Mouse (Mus musculus): Measurements from ENCODE around the gene Pla2g16. TPM values are rescaled to one million over a fixed set of nuclear protein-coding genes. Genes with fewer than 3 reads are reported as not detected.

Gene Pla2g16
- polyA plus RNA-seq, 1 experiment from 2014 or later, result 3.0 TPM

DNA sequence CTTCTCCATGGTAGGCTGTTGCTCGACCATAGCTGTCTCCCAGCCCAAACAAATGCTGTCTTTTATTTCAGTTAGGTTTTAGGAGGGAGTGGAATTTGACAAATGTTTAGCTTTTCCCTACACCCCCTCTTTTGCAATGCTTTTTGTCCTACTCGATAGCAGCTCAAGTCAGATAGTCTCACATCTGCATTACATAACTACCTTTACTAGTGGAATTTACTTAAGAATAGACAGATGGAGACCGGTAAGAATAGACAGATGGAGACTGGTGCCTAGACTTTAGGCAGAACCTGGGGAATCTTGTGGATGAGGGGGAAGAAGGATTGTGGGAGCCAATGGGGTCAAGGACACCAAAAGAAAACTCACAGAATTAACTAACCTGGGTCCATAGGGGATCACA, 26.3 kb downstream of the Pla2g16 start:
- Histone ChIP-seq H3K27ac (no peak overlapping the region), H3K36me3 (ENCODE audit: inconsistent target) (no peaks in the 10 kb centered on the region), H3K79me2 (ENCODE audit: inconsistent target) (no peaks in the 10 kb centered on the region), H3K4me3 (ENCODE audit: inconsistent target) (no peak overlapping the region)
- WGBS (ENCODE audit: missing documents), result 93% methylated on average over 2 of the region's 3 CpGs

- Histone ChIP-seq H3K79me2 (ENCODE audit: inconsistent target) (no peaks in the 10 kb centered on the region), H3K27ac (no peak overlapping the region), H3K4me3 (ENCODE audit: inconsistent target) (no peak overlapping the region), H3K36me3 (ENCODE audit: inconsistent target) (no peaks in the 10 kb centered on the region)
- WGBS (ENCODE audit: missing documents), result 95% methylated on average over 8 of the region's 8 CpGs
Observed at GRCm38 (mm10) chr19:7585279-7585678, 28.0 kb downstream of the Pla2g16 start.

- H3K79me2 ChIP-seq (ENCODE audit: inconsistent target), result no peaks in the 10 kb centered on the region
- H3K27ac ChIP-seq, result no peak overlapping the region
- WGBS (ENCODE audit: missing documents), result 94% methylated on average over 6 of the region's 6 CpGs
- H3K4me3 ChIP-seq (ENCODE audit: inconsistent target), result no peak overlapping the region
- H3K36me3 ChIP-seq (ENCODE audit: inconsistent target), result no peaks in the 10 kb centered on the region
Observed at GRCm38 (mm10) chr19:7585764-7586163, 28.5 kb downstream of the Pla2g16 start.

- Histone ChIP-seq H3K4me3 (ENCODE audit: inconsistent target) (no peak overlapping the region), H3K36me3 (ENCODE audit: inconsistent target) (no peaks in the 10 kb centered on the region), H3K27ac (no peak overlapping the region), H3K79me2 (ENCODE audit: inconsistent target) (no peaks in the 10 kb centered on the region)
Observed at GRCm38 (mm10) chr19:7590795-7591194, 33.5 kb downstream of the Pla2g16 start.

- no peak overlapping the region for H3K27ac ChIP-seq
- WGBS (ENCODE audit: missing documents), result 70% methylated on average over 3 of the region's 3 CpGs
- H3K79me2 ChIP-seq (ENCODE audit: inconsistent target), result no peaks in the 10 kb centered on the region
- no peak overlapping the region for H3K4me3 ChIP-seq (ENCODE audit: inconsistent target)
- H3K36me3 ChIP-seq (ENCODE audit: inconsistent target), result no peaks in the 10 kb centered on the region
Observed at GRCm38 (mm10) chr19:7592018-7592417, 34.8 kb downstream of the Pla2g16 start.

DNA sequence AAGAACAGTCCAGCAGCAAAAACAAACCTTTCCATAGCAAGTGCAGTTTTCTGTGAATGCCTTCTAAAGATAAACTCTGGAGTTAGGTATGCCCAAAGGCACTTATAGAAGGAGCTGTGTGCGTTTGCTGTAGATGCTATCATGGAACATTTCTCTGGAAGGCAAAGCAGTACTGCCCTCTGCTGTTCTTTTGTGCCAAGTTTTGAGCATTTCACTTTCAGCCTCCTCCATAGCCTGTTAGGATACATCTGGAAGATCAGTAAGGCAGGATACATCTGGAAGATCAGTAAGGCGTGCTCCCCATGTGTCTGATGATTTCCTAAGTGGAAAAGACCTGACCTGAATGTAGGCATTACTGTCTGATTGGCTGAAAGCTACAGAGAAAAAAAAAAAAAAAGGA, 38.3 kb downstream of the Pla2g16 start:
- Histone ChIP-seq H3K4me3 (ENCODE audit: inconsistent target) (no peak overlapping the region), H3K27ac (no peak overlapping the region), H3K36me3 (ENCODE audit: inconsistent target) (no peaks in the 10 kb centered on the region), H3K79me2 (ENCODE audit: inconsistent target) (no peaks in the 10 kb centered on the region)
- WGBS (ENCODE audit: missing documents), result 13% methylated on average over 2 of the region's 2 CpGs

- no peak overlapping the region for H3K4me3 ChIP-seq (ENCODE audit: inconsistent target)
- H3K36me3 ChIP-seq (ENCODE audit: inconsistent target), result no peaks in the 10 kb centered on the region
- no peak overlapping the region for H3K27ac ChIP-seq
- WGBS (ENCODE audit: missing documents), result 27% methylated on average over 4 of the region's 4 CpGs
- no peaks in the 10 kb centered on the region for H3K79me2 ChIP-seq (ENCODE audit: inconsistent target)
Observed at GRCm38 (mm10) chr19:7598481-7598880, 41.2 kb downstream of the Pla2g16 start.

GRCm38 (mm10) chr19:7601551-7601950, 44.3 kb downstream of the Pla2g16 start:
- 83% methylated on average over 3 of the region's 4 CpGs for WGBS (ENCODE audit: missing documents)
- H3K4me3 ChIP-seq (ENCODE audit: inconsistent target), result no peak overlapping the region
- no peaks in the 10 kb centered on the region for H3K36me3 ChIP-seq (ENCODE audit: inconsistent target)
- H3K79me2 ChIP-seq (ENCODE audit: inconsistent target), result no peaks in the 10 kb centered on the region
- no peak overlapping the region for H3K27ac ChIP-seq

DNA sequence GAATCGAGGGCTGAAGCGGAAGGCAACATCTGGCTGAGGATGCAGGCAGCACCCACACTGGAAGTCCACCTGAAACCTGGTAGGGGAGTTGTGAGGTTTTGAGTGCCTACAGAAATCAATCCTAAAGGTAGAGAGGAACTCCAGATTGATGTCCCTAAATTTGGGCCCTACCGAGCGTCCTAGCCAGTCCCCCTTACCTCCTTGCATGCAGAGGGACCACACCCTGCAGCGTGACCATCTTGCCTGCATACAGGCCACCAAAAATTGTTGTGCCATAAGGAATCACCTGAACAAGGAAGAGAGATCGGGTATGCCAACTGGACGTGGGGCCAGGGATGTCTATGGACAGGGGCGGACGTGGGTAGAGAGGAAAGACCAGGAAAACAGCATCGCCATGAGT, 46.8 kb downstream of the Pla2g16 start:
- WGBS (ENCODE audit: missing documents), result 93% methylated on average over 10 of the region's 10 CpGs
- H3K4me3 ChIP-seq (ENCODE audit: inconsistent target), result no peak overlapping the region
- H3K79me2 ChIP-seq (ENCODE audit: inconsistent target), result no peaks in the 10 kb centered on the region
- H3K27ac ChIP-seq, result no peak overlapping the region
- no peaks in the 10 kb centered on the region for H3K36me3 ChIP-seq (ENCODE audit: inconsistent target)

DNA sequence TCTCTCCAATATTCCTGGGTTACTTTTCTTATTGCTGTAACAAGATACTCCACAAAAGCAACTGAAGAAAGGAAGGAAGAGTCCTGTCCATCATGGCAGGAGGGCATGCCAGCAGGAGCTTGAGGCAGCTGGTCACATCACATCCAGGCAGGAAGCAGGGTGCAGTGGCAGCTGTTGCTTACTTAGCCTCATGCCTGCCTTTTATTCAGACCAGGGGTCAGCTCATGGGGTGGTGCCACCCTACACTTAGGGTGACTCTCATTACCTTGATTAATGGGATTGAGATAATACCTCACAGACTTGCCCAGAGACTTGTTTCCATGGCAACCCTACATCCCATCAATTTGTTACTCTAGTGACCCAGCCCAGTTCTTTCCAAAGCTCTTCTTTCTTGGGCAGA, 47.8 kb downstream of the Pla2g16 start:
- Histone ChIP-seq H3K79me2 (ENCODE audit: inconsistent target) (no peaks in the 10 kb centered on the region), H3K27ac (no peak overlapping the region), H3K4me3 (ENCODE audit: inconsistent target) (no peak overlapping the region)

GRCm38 (mm10) chr19:7605930-7606783, 48.9 kb downstream of the Pla2g16 start:
- Histone ChIP-seq H3K4me3 (ENCODE audit: inconsistent target) (no peak overlapping the region), H3K79me2 (ENCODE audit: inconsistent target) (no peaks in the 10 kb centered on the region), H3K36me3 (ENCODE audit: inconsistent target) (no peaks in the 10 kb centered on the region), H3K27ac (no peak overlapping the region)
- 19% methylated on average over 13 of the region's 15 CpGs for WGBS (ENCODE audit: missing documents)

More for the DNA sequence above, 47.8 kb downstream of the Pla2g16 start:
- no peaks in the 10 kb centered on the region for H3K36me3 ChIP-seq (ENCODE audit: inconsistent target)

DNA sequence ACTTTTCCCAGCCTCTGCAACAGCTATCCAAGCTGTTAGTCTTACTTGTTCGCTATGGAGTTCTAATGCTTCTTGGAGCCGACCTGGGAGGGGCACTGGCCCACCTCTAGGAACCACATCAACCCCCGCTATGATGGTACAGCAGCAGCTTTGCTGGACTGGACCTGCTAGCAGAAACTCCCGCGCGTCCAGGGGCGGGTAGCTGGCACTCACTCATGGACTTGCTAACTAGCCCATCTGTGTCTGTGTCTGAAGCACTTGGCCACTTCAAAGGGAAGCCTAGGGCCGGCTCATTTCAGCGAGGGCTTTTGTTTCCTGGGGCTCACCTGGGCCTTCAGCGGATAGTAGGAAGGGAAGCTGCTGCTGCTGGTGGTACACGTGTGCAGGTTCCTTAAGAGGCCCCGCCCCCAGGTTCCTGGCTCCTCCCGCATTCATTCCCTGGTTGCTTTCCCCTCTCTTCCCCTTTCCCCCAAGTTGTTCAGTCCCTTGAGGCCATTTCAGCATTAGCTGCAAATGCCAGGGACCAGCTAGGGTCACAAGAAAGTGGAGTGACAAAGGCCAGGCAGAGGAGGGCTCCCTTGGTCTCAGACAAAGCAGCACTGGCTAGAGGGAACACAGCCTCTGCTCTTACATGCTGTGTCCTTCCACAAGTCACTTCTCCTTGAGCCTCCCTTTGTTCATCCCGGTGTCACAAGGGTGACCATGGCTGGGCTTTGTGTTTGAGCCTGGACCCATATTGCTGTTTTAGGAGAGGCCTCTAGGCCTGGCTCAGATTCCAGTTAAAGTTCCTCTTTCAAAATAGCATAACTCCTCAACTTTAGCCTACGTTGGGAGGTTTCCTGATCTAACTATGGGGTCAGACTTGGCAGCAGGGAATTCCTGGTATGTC, 49.8 kb downstream of the Pla2g16 start, which contains the start of gene Lgals12:
TSS of gene Lgals12 (minus strand) at position 393 of the 889 bp plus-strand sequence.
- Histone ChIP-seq H3K27ac (no peak within 1 kb of the TSS), H3K79me2 (ENCODE audit: inconsistent target) (no peaks in the 10 kb centered on the region), H3K4me3 (ENCODE audit: inconsistent target) (no peak within 1 kb of the TSS), H3K36me3 (ENCODE audit: inconsistent target) (no peaks in the 10 kb centered on the region)
- 23% methylated on average over 15 of the region's 15 CpGs for WGBS (ENCODE audit: missing documents)

GRCm38 (mm10) chr19:7607690-7608201, 50.5 kb downstream of the Pla2g16 start:
- Histone ChIP-seq H3K36me3 (ENCODE audit: inconsistent target) (no peaks in the 10 kb centered on the region), H3K27ac (no peak overlapping the region), H3K4me3 (ENCODE audit: inconsistent target) (no peak overlapping the region), H3K79me2 (ENCODE audit: inconsistent target) (no peaks in the 10 kb centered on the region)
- WGBS (ENCODE audit: missing documents), result 92% methylated on average over 7 of the region's 7 CpGs

GRCm38 (mm10) chr19:7611942-7612757, 54.9 kb downstream of the Pla2g16 start, which contains the start of gene Hrasls5:
Hrasls5 (plus strand) TSS chr19:7612541.
- WGBS (ENCODE audit: missing documents), result 11% methylated on average over 54 of the region's 54 CpGs
- Histone ChIP-seq H3K79me2 (ENCODE audit: inconsistent target) (no peaks in the 10 kb centered on the region), H3K4me3 (ENCODE audit: inconsistent target) (no peak within 1 kb of the TSS), H3K36me3 (ENCODE audit: inconsistent target) (no peaks in the 10 kb centered on the region), H3K27ac (no peak within 1 kb of the TSS)
